Mouse (Mus musculus) adrenal gland, postnatal 14 days (tissue): ENCODE results near the gene 4930564D02Rik. TPM values are rescaled to one million over a fixed set of nuclear protein-coding genes. Genes with fewer than 3 reads are reported as not detected.

ENCODE experiments used
- DNase-seq: peaks from one replicate; pipeline ENCODE4 v3.0.0; 2021; ENCODE audit warnings: mixed read lengths
- total RNA-seq: library from RNA; stranded (reverse); gene quantifications from 2 replicates; pipeline ENCODE4 v1.2.3, GENCODE M21; 2021

4930564D02Rik gene
- total RNA-seq, 1 experiment from 2014 or later = not detected

- DNase-seq = peak; percentile 87
Observed at GRCm38 (mm10) chr3:105058627-105059513, 7.8 kb upstream of the 4930564D02Rik start.

GRCm38 (mm10) chr3:105059911-105060310 lies 6.7 kb upstream of the 4930564D02Rik start:
- no peak for DNase-seq

DNA sequence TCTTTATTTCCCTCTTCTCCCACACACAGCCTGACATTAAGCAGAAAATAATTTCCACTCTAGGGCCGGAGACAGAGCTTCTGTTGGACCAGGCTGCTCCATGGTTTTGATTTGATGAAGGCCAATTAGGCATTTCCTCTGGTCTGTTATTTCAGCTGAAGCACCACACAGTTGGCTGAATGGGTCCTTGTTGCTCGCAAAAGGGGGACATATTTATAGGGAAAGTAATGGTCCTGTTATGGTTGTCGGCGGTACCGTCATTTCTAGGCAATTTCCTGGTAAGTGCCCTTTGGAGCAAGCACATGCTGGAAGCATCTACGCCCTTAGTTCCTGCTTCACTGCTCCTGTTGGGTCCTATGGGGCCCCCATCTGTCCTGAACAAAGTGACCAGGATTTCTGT lies 5.7 kb upstream of the 4930564D02Rik start:
- DNase-seq = no peak

DNA sequence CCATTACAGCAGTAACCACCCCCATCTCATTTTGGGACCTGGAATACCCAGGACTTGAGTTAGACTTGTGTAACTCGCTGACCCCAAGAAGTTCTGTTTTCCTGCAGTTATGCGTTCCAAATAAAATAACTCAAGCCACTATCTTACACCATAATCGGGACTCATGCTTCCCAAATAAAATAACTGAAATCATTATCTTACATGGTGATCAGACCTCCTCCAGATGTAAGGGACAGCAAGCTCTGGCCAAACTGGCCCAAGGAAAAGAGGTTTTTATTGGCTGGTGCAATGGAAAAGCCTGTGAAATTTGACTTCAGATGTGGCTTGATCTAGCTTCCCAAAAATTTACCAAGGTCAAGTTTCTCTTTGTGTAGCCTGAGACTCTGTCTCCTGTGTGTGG lies 5.1 kb upstream of the 4930564D02Rik start:
- no peak for DNase-seq

DNA sequence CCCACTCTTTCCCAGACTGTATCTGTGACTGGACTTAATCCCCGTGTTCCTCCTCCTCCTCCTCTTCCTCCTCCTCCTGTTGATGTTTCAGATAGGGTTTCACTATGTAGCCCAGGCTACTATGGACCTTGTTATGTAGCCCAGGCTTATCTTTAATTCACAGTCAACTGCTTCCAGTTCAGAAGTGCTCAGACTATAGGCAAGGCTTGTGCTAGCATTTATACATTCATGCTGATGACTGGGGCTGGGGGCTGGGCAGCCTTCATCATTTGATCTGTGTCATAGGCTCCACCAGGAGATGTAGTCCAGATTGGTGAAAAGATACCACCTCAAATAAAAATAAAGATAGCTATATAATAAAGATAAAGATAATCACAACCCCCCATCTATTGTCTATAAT lies 4.7 kb upstream of the 4930564D02Rik start:
- DNase-seq = no peak

- no peak for DNase-seq
Observed at GRCm38 (mm10) chr3:105062676-105063075, 4.0 kb upstream of the 4930564D02Rik start.

DNA sequence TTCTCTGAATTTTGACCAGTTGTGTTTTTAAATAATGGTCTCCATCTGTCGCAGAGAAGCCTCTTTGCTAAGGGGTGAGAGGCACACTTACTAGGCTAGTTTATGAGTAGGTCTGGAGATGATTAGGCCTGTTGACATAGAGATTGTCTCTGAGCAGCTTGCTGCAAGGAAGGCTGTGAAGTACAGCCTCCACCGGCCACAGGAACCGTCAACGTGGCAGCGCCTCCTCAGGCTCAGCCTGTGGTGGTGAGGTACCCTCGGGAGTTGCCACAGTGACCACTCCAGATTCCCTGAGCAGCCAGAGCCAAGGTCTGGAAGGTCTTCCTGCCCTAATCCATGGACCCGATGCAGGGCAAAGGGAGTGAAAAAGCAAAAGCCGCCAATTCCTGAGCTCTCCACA lies 3.9 kb downstream of the 4930564D02Rik start:
- no peak for DNase-seq

DNA sequence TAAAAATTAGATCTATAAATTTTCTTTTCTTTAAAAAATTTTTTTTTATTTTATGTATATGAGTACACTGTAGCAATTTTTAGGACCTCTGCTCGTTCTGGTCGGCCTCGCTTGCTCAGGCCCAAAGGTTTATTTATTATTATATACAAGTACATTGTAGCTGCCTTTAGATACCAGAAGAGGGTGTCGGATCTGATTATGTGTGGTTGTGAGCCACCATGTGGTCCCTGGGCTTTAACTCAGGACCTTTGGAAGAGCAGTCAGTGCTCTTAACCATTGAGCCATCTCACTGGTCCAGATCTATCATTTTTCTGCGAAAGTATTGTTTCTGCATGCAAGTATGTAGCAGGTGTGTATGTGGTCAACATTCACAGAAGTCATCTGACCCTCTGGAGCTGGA lies 4.6 kb downstream of the 4930564D02Rik start:
- DNase-seq = no peak

DNA sequence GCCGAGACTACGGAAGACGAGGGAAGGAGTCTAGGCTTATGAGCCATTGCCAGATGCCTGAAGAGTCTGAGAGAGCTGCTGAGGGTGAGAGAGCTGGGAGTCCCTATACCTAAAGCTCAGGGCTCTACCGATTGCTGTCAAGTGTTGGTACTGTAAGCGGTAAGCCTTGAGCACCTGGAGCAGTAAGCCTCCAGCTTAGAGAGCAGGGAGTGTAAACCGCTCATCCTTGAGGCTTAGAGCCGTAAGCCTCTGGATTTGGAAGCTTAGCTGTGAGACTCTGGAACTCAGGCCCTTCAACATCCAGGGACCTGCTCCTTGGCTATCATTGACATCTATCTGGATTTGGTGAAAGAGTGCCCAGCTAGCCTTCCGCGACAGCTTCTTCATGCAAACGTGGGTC lies 5.9 kb downstream of the 4930564D02Rik start:
- DNase-seq = no peak

- DNase-seq = no peak
Observed at GRCm38 (mm10) chr3:105075796-105076195, 9.2 kb downstream of the 4930564D02Rik start.

GRCm38 (mm10) chr3:105078231-105078826 lies 11.7 kb downstream of the 4930564D02Rik start:
- peak; percentile 89 for DNase-seq

- DNase-seq = peak; percentile 46
Observed at GRCm38 (mm10) chr3:105087344-105087743, 20.7 kb downstream of the 4930564D02Rik start.

DNA sequence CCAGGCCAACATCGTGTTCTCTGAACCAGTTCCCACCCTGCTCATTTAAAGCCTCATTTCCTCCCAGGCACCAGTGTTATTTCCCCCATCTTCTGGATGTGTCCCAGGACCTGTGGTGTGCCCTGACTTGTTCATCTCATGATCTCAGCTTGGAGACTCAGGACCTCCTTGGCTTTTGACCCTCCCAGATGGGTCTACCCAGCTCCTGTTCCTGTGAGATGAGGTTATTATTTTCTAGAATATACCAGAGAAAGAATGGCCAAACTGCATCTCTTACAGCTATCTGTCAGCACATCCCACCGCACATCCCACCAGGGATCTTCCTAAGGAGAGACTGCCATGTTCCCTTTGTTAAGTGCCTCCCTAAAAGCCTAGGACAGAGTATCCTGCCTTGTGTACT lies 22.0 kb downstream of the 4930564D02Rik start:
- no peak for DNase-seq

DNA sequence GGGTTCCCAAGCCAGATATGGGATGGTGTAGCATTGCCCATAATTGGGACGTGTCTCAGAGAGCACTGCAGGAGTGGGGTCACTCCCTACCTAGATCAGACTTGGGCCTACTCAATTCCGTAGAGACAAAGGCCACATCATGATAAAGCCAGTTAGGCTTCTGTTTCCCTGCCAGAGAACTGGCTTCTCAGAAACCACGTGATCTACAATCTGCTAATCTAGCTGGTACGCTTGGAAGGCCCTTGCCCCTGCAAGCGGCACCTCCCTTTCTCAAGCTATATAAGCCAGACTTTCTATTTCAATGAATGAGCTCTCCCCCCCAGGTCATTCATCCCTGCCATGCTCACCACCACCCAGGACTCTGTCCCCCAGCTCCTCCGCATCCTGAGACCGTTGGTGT lies 23.5 kb downstream of the 4930564D02Rik start:
- DNase-seq = no peak

DNA sequence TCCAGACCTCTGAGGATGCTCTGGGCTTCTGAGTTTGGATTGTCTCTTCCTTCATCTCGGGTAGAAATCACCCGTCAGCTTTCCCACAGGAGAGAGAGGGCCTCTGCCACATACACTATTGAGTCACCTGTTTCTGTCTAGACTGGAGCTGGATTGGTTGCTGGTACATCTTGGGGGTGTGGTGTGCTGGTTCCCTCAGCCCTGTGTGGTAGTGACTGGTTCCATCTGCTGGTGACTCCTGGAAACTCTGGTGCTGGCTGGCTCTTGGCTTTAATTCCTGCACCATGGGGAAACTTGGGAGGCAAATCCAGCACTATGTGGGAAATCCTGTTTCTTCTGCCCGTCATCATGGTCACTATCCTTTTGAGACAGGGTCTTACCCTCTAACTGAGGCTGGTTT lies 24.3 kb downstream of the 4930564D02Rik start:
- peak; percentile 78 for DNase-seq

GRCm38 (mm10) chr3:105092721-105093505 lies 26.3 kb downstream of the 4930564D02Rik start:
- no peak for DNase-seq

DNA sequence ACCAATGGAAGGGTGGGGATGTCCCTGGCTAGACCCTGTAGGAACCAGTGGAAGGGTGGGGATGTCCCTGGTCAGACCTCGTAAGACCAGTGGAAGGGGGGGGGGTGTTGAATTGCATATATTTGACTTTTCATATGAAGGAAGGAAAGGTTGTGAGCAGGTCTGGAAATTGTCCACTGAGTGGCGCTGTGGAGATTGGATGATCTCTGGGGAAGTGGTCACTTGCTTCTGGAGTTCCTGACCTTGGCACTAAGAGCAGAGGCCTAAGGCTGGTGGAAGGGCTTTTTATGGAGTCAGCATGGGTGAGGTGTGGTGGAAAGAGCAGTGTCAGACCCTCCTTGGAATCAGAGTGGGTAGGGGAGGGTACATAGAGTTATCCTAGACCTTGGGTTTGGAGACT lies 27.8 kb downstream of the 4930564D02Rik start:
- DNase-seq = peak; percentile 45

DNA sequence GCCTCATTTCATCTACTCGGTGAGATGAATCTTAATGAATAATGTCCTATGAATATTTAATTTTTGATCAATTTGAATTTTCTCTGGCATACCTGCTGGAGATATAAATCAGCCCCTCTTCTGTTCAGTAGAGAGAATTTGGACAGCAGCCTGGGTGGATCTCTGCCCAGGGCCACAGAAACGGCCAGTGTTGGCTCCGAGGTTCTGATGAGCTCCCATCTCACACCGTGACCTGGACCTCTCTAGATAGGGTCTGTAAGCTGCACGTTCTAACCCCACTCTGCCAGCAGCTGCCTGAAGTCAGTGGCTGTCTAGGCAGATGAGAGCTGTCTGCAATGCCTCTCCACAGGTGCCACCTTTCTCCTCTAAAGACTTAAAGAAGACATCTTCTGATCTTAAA lies 28.4 kb downstream of the 4930564D02Rik start:
- no peak for DNase-seq

GRCm38 (mm10) chr3:105097581-105097980 lies 30.9 kb downstream of the 4930564D02Rik start:
- DNase-seq = no peak

DNA sequence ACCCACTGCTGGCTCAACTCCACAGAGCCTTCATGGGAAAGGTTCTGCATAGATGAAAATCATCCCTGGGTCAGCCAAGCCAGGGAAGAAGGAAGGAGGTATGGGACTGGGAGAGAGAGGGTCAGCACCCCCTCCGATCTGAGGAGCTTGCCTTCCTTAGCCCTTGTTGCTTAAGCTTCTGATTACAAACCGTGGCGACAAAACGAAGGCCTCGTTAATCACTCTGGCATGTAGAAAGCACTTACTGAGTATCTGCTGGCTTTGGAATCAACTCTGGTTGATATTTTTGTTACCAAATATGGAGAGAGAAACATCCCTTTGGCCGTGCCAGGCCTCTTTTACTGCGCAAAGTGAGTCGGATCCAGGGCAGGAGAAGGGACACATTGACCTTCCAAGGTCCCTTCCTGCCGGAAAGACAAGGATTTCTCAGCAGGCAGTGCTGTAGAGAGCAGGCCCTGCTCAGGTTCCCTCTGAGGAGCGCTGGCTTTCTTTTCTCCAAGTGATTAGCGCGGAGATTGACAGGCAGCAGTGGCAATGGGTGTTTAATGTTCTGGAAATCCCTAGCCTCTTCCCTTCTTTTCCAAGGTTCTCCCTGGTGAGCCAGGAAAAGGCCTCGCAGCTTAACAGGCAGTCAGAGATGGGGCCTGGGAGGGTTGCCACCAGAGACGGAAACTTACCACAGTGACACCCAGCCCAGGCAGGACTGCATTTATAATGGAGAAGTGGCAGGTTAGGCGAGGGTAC lies 33.1 kb downstream of the 4930564D02Rik start:
- DNase-seq = no peak

- no peak for DNase-seq
Observed at GRCm38 (mm10) chr3:105100270-105100589, 33.6 kb downstream of the 4930564D02Rik start.

- DNase-seq = no peak
Observed at GRCm38 (mm10) chr3:105105827-105106226, 39.2 kb downstream of the 4930564D02Rik start.
